Mouse (Mus musculus) cerebral cortex, adult 2 months (tissue): ENCODE measurements around the gene Gipc1.

Experiments used
- WGBS: fragments of 180-500 bp; shearing (Covaris S2); methylation state at CpG from one replicate; pipeline ENCODE4 v1.1.7; 2018; 5-methylcytosine and 5-hydroxymethylcytosine counted together

The Gipc1 gene

GRCm38 (mm10) chr8:83681099-83681498 lies 28.6 kb downstream of the Gipc1 start:
- WGBS: 39% methylated on average over 6 of the region's 6 CpGs

DNA sequence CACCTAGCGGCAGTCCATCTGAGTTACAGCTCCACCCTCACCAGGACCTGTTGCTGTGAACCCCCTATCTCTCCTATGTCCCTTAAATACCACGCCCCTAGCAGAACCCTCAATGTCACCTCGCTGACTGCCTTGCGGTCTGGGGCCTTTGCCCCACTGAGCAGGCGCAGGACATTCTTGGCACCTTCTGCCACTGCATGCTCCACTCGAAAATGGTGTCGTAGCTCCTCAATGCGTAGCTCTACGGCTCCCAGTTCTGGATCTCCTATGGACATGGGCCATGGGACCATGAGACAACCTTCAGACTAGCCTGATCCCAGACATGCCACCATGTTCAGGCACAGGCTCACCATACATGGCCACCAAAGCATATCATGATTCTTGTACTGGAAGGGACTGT lies 32.0 kb downstream of the Gipc1 start:
- 98% methylated on average over 9 of the region's 9 CpGs for WGBS

DNA sequence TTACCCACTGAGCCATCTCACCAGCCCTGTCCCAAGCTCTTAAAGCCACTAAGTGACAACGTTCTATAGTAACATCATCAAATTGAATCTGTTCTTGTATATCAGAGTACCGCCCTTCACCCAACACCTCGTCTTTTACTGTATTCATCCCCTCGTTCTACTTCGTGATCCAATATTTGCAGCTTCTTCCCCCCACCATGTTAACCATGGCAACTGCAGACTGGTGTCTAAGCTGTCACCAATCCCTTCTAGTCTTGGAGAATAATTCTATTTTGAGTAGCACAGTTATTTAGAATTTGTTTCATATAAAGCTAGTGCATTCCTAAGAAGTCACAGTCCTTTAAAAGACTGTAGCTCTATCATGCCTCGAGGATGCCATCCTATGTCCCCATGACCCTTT lies 36.8 kb downstream of the Gipc1 start:
- WGBS: 59% methylated on average over 6 of the region's 6 CpGs

DNA sequence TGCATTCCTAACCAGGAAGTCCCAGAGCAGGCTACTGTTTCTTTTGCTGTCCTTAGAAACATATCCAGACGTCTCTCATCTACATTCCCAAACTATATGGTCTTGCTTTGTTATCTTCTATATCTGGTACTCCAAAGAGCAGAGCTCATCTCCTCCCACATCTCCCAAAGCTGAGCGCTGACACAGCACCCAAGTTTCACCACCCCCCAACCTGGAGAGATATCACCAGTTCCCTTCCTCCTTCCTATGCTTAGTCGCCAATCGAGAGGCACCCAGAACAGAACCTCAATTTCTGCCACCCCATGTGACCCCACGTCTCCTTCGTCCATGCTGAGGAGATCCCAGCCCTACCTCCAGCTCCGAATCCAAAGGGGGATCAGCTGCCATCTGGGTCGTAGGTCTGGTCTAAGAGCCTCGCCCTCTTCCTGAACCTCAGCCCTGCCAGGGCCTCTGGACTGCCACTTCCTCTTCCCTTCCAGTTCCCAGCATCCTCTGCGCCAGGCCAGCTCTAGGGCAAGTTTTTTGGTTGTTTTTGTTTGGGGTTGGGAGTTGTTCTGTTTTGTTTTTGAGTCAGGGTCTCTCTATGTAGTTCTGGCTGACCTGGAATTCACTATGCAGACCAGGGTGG lies 41.2 kb downstream of the Gipc1 start:
- WGBS: 53% methylated on average over 10 of the region's 10 CpGs

GRCm38 (mm10) chr8:83694369-83695160 lies 42.1 kb downstream of the Gipc1 start:
- 58% methylated on average over 11 of the region's 11 CpGs for WGBS

GRCm38 (mm10) chr8:83695351-83696106 lies 43.1 kb downstream of the Gipc1 start:
- 69% methylated on average over 17 of the region's 17 CpGs for WGBS

DNA sequence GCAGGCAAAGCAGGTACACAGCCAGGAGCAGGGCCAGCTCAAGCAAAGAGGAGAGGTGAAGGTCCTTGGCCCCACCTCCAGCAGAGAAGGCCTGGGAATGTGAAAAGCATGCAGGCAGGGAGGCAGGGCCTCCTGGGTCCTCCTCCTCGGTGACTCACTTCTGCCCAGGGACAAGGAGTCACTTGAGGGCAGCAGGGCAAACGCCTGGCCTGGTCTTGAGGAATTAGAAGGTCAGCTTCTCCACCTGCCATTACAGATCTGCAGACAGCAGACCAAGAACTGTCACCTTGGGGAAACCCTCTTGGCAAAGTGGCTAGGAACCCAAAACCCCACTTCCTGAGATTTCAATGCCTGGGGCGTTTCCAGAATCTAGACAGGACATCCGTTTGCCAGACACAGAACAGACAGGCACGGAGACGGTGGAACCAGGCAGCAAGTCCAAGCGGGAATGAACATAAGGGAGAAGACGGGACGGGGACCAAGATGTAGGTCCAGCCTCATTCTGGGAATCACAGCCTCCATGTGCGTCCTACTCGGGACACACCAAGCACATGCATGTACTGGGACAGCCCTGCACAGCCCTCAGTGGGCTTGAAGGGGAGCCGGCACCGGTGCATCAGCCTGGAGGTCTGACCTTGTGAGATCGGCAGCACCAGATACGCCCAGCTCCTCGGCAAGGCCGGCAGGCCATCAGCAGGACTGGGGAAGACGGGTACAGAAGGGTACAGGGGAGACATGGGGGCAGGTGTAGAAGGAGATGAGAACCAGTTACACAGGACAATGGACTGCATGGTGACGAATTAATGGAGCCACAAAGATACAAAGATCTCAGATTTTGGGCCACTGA lies 45.1 kb downstream of the Gipc1 start:
- 25% methylated on average over 19 of the region's 19 CpGs for WGBS

DNA sequence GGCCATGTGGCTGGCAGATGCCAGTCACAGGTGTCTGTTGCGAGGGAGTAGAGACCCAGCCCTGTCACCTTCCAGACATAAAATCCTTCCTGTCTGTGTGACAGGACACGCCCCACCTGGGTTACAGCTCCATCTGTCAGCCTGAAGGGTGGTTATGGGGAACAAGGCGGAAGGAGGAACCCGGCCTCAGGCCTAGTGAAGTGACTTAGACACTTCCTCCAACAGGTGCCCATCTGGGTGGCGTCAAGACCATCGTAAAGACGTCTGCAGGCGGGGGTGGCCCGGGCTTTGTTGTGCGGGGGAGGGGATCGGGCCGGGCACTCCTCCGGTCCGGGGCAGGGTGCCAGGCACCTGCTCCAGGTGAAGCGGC lies 45.8 kb downstream of the Gipc1 start:
- WGBS: 2% methylated on average over 15 of the region's 15 CpGs

DNA sequence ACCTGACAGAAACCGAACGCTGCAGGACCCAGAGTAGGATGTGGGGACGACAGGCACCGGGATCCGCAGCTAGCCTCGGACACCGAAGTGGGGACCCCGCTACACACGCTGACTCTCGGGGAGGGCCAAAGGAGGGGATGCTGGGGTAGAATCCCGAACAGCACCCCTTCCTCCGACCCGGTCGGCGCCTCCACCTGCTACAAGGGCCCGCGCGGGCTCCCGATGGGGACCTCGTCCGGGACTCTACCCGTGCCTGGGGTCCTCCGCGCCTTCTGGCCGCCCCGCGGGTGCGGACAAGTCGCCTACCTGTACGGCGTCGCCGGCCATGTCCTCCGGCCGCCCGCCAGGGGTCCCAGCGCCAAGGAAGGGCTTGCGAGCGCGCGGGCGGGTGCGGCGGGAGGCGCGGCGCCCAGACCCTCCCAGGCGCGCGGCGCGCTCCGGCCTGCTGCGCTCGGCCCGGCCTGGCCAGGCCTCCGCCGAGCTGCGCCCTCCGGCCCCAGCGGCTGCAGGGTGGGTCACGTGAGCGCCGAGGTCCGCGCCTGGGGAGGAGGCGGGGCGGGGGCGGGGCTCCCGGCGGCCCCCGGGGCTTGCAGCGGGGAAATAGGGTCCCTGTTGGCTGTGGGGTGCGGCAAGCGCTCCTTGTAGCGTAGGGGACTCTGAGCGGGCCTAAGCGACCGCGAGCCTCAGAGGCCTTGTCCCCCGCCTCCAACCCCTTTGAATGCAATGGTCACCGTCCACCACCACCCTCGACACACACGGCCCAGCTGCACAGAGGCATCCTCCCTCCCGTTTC lies 46.4 kb downstream of the Gipc1 start, which contains the start of gene Pkn1:
Gene Pkn1 (minus strand): TSS at position 519 of the 793 bp plus-strand sequence.
- WGBS: under 1% methylated on average over 79 of the region's 85 CpGs

DNA sequence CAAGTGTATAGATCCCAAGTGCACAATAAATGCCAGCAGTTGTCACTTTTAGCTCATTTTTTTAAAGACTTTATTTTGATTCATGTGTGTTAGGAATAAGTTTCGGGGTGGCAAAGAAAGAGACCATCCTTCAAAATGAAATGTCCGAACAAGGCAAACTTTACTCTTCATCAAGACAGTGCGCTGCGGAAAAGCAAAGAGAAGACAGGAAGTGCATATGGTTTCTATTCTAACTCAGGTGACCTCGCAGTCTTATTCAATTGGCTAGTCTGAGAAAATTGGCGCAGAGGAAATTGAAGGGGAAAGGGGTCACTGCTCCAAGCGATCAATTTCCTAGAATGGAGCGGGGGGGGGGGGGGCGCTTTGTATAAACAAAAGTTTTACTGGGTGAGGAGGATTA lies 47.1 kb downstream of the Gipc1 start:
- WGBS: 33% methylated on average over 9 of the region's 9 CpGs

DNA sequence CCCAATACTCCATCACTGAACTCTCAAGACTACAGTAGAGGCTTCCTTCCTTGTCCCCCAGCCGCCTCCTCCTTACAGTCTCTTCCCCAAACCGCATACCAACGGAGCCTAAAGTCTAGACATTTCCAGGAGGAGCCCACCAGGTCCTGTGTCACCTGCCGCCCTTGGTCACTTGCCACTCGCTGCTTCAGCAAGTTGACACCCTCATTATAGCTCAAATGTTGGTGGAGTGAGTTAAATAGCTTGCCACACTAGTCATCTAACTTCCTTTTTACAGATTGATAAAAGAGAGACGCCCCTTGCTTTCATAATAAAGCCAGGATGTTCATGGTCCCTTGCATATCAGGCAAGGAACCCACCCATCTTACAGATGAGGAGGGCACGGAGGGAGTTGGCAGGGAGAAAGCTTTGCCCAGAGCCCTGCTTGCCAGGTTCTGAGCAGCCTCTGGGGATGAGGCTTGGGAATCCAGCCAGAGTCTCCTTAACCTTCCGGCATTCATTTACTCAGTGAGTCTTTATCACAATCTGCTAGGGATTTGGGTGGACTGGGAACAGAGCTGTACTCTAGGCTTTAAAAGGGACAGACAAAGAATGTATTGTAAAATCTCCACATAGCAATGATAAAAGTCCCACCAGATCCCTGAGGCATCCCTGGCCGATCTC lies 48.1 kb downstream of the Gipc1 start:
- 77% methylated on average over 9 of the region's 9 CpGs for WGBS

DNA sequence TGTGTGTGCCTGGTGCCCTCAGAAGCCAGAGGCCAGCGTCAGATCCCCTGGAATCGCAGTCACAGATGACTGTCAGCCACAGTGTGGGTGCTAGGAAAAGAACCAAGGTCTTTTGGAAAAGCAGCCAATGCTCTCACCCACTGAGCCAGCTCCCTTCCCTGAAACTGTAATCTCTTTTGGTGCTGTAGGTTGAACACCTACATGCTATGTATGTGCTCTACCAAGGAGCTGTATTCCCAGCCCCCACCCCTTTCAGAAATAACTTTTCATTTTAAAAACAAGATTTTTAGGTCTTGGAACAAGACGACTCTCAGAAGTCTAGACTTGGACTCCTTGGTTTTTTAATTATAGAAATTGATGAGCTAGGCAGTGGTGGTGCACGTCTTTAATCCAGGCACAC lies 50.9 kb downstream of the Gipc1 start:
- 54% methylated on average over 4 of the region's 4 CpGs for WGBS

- WGBS: 64% methylated on average over 5 of the region's 5 CpGs
Observed at GRCm38 (mm10) chr8:83706411-83706810, 53.9 kb downstream of the Gipc1 start.

DNA sequence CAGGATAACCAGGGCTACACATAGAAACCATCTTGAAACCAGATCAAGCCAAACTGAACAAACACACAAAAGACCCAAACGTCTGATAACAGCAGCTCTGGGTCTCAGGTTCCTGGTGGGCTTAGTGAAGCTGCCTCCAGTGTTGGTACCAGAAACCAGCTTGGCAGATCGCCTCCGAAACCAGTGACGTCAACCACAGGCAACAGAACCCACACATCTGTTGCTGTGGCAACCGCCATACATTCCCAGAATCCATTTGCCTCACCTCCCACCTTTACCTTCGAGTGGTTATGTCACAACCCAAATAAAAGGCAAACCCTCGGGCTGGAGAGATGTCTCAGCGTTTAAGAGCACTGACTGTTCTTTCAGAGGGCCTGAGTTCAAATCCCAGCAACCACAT lies 55.1 kb downstream of the Gipc1 start:
- WGBS: 44% methylated on average over 8 of the region's 8 CpGs
